Mouse (Mus musculus) heart, embryonic 16.5 days (tissue): Measurements from ENCODE around the gene Pip4k2b. TPM values are rescaled to one million over a fixed set of nuclear protein-coding genes. Genes with fewer than 3 reads are reported as not detected.
A peak's percentile ranks its signal among the peaks of the same experiment; 100 is the strongest.

Experiments
- ATAC-seq: fragments of 200-750 bp; cut with Nextera tagmentation; replicated peaks from 2 replicates; pipeline ENCODE4 v1.8.0; 2017; ENCODE audit warnings: moderate number of reproducible peaks; ENCODE audit not compliant: insufficient read depth, low FRiP score; ENCODE audit errors: extremely low read depth
- H3K27ac ChIP-seq: fragments of 300-500 bp; sonication (generic); 2 replicates; pipeline ENCODE4 v1.5.1; 2014; ENCODE audit warnings: mild to moderate bottlenecking, low read length, control low read depth, moderate library complexity
- H3K27me3 ChIP-seq: fragments of 300-500 bp; sonication (generic); 2 replicates; pipeline ENCODE4 v1.6.1; 2014; ENCODE audit warnings: low read length, mixed read lengths; ENCODE audit not compliant: control insufficient read depth, insufficient read depth
- H3K36me3 ChIP-seq: fragments of 300-500 bp; sonication (generic); 2 replicates; pipeline ENCODE4 v1.6.1; 2014; ENCODE audit not compliant: control insufficient read depth, insufficient read depth
- H3K4me1 ChIP-seq: fragments of 300-500 bp; sonication (generic); 2 replicates; pipeline ENCODE4 v1.6.1; 2014; ENCODE audit warnings: low read length, mixed read lengths; ENCODE audit not compliant: control insufficient read depth, insufficient read depth
- H3K4me2 ChIP-seq: fragments of 300-500 bp; sonication (generic); 2 replicates; pipeline ENCODE4 v1.6.1; 2014; ENCODE audit warnings: low read depth, mild to moderate bottlenecking, control low read depth, low read length
- H3K4me3 ChIP-seq: fragments of 300-500 bp; sonication (generic); 2 replicates; pipeline ENCODE4 v1.5.1; 2014; ENCODE audit warnings: mild to moderate bottlenecking, control low read depth, low read length
- H3K9ac ChIP-seq: fragments of 300-500 bp; sonication (generic); 2 replicates; pipeline ENCODE4 v1.6.1; 2014; ENCODE audit warnings: low read length, control low read depth
- H3K9me3 ChIP-seq: fragments of 300-500 bp; sonication (generic); replicated peaks from 2 replicates; pipeline ENCODE4 v1.6.1; 2016; ENCODE audit warnings: low read length; ENCODE audit not compliant: control insufficient read depth
- WGBS: fragments of 180-500 bp; shearing (Covaris S2); extraction: QIAGEN DNeasy Blood & Tissue Kit; methylation state at CpG from one replicate; pipeline ENCODE4 v1.1.7; 2014; 5-methylcytosine and 5-hydroxymethylcytosine counted together
- polyA plus RNA-seq: library from polyadenylated mRNA; unstranded; fragments of >200 nt; fragmentation: Nextera tagmentation; extraction: Ambion mirVana; gene quantifications from 2 replicates; pipeline ENCODE4 v1.2.1, GENCODE M21; 2015

Gene Pip4k2b
- polyA plus RNA-seq, 1 experiment from 2014 or later = 0.81 TPM

DNA sequence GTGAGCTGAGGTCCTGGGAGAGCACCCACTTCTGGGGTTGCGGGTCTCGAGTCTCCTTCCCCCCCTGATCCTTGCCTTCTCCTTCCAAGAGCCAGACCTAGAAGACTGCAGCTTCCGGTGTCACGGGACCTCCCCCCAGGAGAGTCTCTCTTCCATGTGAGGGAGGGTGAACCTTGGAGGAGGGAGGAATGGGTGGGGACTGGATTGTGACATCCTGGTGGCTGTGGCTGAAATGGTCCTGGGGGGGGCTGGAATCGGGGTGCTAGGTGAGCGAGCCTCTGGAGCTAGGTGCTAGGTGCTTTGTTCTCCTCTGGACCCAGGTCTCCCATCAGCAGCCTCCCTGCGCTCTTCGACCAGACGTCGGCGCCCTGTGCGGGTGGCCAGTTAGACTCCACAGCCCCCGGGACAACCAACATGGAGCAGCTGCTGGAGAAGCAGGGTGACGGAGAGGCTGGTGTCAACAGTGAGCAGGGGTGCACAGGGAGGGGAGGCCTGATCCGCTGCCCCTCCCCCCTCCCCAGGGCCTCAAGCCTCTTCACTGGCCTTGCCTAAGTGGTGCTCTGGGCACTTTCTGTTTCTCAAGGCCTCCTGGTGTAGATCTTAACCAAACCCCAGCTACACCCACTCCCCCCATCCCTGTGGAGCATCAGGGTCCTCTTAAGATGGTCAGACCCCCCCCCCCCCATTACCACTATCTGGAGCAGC lies 68.3 kb downstream of the Pip4k2b start:
- Histone ChIP-seq H3K27ac (no peak overlapping the region), H3K36me3 (peaks cover 62% of the 10 kb centered on the region), H3K4me3 (no peak overlapping the region), H3K9ac (no peak overlapping the region), H3K9me3 (no peaks in the 10 kb centered on the region), H3K27me3 (no peaks in the 10 kb centered on the region), H3K4me2 (no peak overlapping the region), H3K4me1 (peaks cover 9% of the 10 kb centered on the region)
- ATAC-seq = no peak
- WGBS = 69% methylated on average over 15 of the region's 15 CpGs

GRCm38 (mm10) chr11:97673148-97673547 lies 71.4 kb downstream of the Pip4k2b start:
- no peak overlapping the region for H3K27ac ChIP-seq
- ATAC-seq = no peak
- peaks cover 58% of the 10 kb centered on the region for H3K36me3 ChIP-seq
- H3K4me1 ChIP-seq = peaks cover 28% of the 10 kb centered on the region
- H3K4me3 ChIP-seq = no peak overlapping the region
- no peaks in the 10 kb centered on the region for H3K27me3 ChIP-seq
- H3K4me2 ChIP-seq = no peak overlapping the region
- H3K9me3 ChIP-seq = no peaks in the 10 kb centered on the region
- WGBS = 91% methylated on average over 11 of the region's 11 CpGs
- no peak overlapping the region for H3K9ac ChIP-seq

GRCm38 (mm10) chr11:97671177-97671527 lies 73.4 kb downstream of the Pip4k2b start:
- Histone ChIP-seq H3K4me1 (peaks cover 28% of the 10 kb centered on the region), H3K27me3 (no peaks in the 10 kb centered on the region), H3K9me3 (no peaks in the 10 kb centered on the region), H3K4me3 (no peak overlapping the region), H3K4me2 (no peak overlapping the region), H3K36me3 (peaks cover 58% of the 10 kb centered on the region), H3K27ac (no peak overlapping the region), H3K9ac (0 out of 2 replicates have a peak overlapping the region, but pooled peaks have one; percentile 70)
- 62% methylated on average over 2 of the region's 2 CpGs for WGBS
- ATAC-seq = no peak

- peak overlapping the region; percentile 63 for H3K4me2 ChIP-seq
- H3K27me3 ChIP-seq = no peaks in the 10 kb centered on the region
These were observed 74.0 kb downstream of the Pip4k2b start for GRCm38 (mm10) chr11:97670234-97671176.

GRCm38 (mm10) chr11:97669829-97670228 lies 74.7 kb downstream of the Pip4k2b start:
- Histone ChIP-seq H3K36me3 (peaks cover 60% of the 10 kb centered on the region), H3K27me3 (no peaks in the 10 kb centered on the region), H3K9me3 (no peaks in the 10 kb centered on the region), H3K4me2 (peak overlapping the region; percentile 63), H3K4me3 (peak overlapping the region; percentile 33), H3K9ac (peak overlapping the region; percentile 70), H3K27ac (peak overlapping the region; percentile 93), H3K4me1 (peaks cover 31% of the 10 kb centered on the region)
- WGBS = 13% methylated on average over 6 of the region's 6 CpGs
- peak; percentile 88 for ATAC-seq

More at GRCm38 (mm10) chr11:97670234-97671176, 74.0 kb downstream of the Pip4k2b start:
- Histone ChIP-seq H3K4me3 (peak overlapping the region; percentile 33), H3K36me3 (peaks cover 65% of the 10 kb centered on the region), H3K9me3 (no peaks in the 10 kb centered on the region), H3K9ac (peak overlapping the region; percentile 70), H3K4me1 (peaks cover 28% of the 10 kb centered on the region), H3K27ac (peak overlapping the region; percentile 93)
- ATAC-seq = peak; percentile 63
- WGBS = 35% methylated on average over 13 of the region's 13 CpGs

DNA sequence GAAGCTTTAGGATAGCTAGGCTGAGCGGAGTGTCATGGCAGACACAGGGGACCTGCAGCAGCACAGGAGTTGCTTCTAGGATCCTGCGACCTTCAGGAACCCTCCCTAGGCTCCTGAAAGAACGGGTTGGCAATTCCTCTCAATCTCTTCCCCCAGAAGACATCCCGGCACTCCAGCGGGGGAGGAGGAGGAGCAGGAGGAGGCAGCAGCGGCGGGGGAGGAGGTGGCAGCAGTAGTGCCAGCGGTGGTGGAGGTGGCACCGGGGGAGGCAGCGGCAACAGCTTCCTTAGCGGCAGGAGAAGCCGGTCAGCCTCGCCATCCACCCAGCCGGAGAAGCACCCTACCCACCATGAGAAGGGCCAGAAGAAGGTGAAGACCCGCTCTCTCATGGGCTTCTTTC lies 75.2 kb downstream of the Pip4k2b start:
- WGBS = 33% methylated on average over 15 of the region's 15 CpGs
- ATAC-seq = no peak
- Histone ChIP-seq H3K27me3 (no peaks in the 10 kb centered on the region), H3K9ac (peak overlapping the region; percentile 61), H3K4me3 (peak overlapping the region; percentile 2; the same call in 1 of the 2 replicates), H3K36me3 (peaks cover 54% of the 10 kb centered on the region), H3K27ac (peak overlapping the region; percentile 84), H3K4me1 (peaks cover 36% of the 10 kb centered on the region), H3K9me3 (no peaks in the 10 kb centered on the region), H3K4me2 (peak overlapping the region; percentile 34)

GRCm38 (mm10) chr11:97668160-97668559 lies 76.3 kb downstream of the Pip4k2b start:
- no peak for ATAC-seq
- H3K9me3 ChIP-seq = no peaks in the 10 kb centered on the region
- H3K4me3 ChIP-seq = no peak overlapping the region
- no peak overlapping the region for H3K9ac ChIP-seq
- H3K36me3 ChIP-seq = peaks cover 44% of the 10 kb centered on the region
- no peaks in the 10 kb centered on the region for H3K27me3 ChIP-seq
- no peak overlapping the region for H3K4me2 ChIP-seq
- 85% methylated on average over 7 of the region's 7 CpGs for WGBS
- H3K27ac ChIP-seq = no peak overlapping the region
- peaks cover 36% of the 10 kb centered on the region for H3K4me1 ChIP-seq

GRCm38 (mm10) chr11:97666794-97667193 lies 77.7 kb downstream of the Pip4k2b start:
- Histone ChIP-seq H3K36me3 (peaks cover 30% of the 10 kb centered on the region), H3K4me3 (no peak overlapping the region), H3K9me3 (no peaks in the 10 kb centered on the region), H3K9ac (no peak overlapping the region), H3K27ac (no peak overlapping the region), H3K27me3 (no peaks in the 10 kb centered on the region), H3K4me1 (peaks cover 44% of the 10 kb centered on the region), H3K4me2 (no peak overlapping the region)
- WGBS = 84% methylated on average over 15 of the region's 15 CpGs
- ATAC-seq = no peak

DNA sequence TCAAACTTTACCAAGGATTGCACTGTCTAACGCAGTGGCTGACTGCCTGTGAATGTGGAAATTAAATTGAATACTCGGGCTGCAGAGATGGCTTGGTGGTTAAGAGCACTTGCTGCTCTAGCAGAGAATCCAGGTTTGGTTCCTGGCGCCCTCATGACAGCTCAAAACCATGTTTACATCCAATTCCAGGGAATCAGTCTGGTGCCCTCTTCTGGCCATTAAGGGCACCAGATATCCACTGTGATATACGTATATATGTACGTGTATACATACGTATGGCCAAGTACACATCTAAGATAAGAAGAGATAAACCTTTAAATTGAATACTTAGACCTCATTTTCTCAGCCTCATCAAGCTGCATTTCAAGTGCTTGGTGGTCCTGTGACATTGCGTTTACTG lies 78.3 kb downstream of the Pip4k2b start:
- Histone ChIP-seq H3K4me3 (no peak overlapping the region), H3K27ac (no peak overlapping the region), H3K4me2 (no peak overlapping the region), H3K9me3 (no peaks in the 10 kb centered on the region), H3K4me1 (peaks cover 49% of the 10 kb centered on the region), H3K9ac (no peak overlapping the region), H3K36me3 (peaks cover 24% of the 10 kb centered on the region), H3K27me3 (no peaks in the 10 kb centered on the region)
- 89% methylated on average over 7 of the region's 7 CpGs for WGBS
- no peak for ATAC-seq
